Mouse (Mus musculus): Measurements from ENCODE around the gene Gm17268. TPM values are rescaled to one million over a fixed set of nuclear protein-coding genes. Genes with fewer than 3 reads are reported as not detected.

The Gm17268 gene
- polyA plus RNA-seq (2012): not detected in 2 replicates

DNA sequence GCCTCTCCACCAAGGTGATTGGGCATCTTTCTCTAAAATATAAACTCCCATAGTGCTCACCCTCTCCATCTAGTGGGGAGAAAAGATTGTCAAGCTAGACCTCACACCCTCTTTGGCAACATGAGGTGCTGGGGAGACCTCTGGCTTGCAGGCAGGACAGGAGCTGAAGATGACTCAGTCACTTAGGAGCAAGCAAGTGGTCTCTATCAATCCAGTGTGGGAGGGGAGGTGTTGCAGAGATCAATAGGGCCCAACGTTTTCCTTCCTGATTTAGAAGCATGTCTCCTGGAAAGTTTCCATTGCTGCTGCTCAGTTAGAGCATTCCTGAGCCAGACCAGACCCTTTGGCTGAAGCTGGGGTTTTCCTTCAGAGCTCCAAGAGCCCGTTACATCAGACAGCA lies at the start of gene Gm17268:
Gm17268 (minus strand) TSS at position 28 of the 400 bp plus-strand sequence.
- no peak within 1 kb of the TSS for H3K4me3 ChIP-seq (replicated peaks)
- no peak for TF ChIP-seq GATA1 (IDR thresholded peaks at IDR 0.05; ENCODE audit: low read length)
- no peak for TF ChIP-seq TAL1 (IDR thresholded peaks at IDR 0.05; ENCODE audit: low read length)
- H3K36me3 ChIP-seq (ENCODE audit: control insufficient read depth): no peaks in the 10 kb centered on the region
- H3K4me1 ChIP-seq (ENCODE audit: control insufficient read depth): no peaks in the 10 kb centered on the region
- no peaks in the 10 kb centered on the region for H3K27me3 ChIP-seq (ENCODE audit: control insufficient read depth)
- no peaks in the 10 kb centered on the region for H3K9me3 ChIP-seq (ENCODE audit: control insufficient read depth, low read length)

DNA sequence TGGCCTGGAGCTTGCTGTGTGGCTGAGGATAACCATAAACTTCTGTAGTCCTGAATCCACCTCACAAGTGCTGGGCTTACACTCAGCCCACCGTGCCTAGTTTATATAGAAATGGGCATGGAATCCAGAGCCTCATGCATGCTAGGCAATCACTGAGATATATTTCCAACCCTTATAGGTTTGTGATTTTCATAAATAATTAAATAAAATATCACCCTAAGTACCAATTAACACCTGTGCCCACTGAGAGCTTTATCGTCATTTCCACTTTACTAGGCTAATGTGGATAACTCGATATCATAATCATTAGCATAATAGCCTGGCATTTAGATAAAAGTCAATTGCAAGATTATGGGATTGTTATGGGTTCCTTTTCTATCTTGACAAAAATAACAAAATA lies 46.0 kb upstream of the Gm17268 start:
- no peaks in the 10 kb centered on the region for H3K9me3 ChIP-seq (ENCODE audit: control insufficient read depth, low read length)
- H3K36me3 ChIP-seq (ENCODE audit: control insufficient read depth): no peaks in the 10 kb centered on the region
- no peaks in the 10 kb centered on the region for H3K4me1 ChIP-seq (ENCODE audit: control insufficient read depth)
- TF ChIP-seq TAL1 (IDR thresholded peaks at IDR 0.05; ENCODE audit: low read length) (no peak), GATA1 (IDR thresholded peaks at IDR 0.05; ENCODE audit: low read length) (no peak)
- H3K4me3 ChIP-seq (replicated peaks): no peak overlapping the region
- H3K27me3 ChIP-seq (ENCODE audit: control insufficient read depth): no peaks in the 10 kb centered on the region

DNA sequence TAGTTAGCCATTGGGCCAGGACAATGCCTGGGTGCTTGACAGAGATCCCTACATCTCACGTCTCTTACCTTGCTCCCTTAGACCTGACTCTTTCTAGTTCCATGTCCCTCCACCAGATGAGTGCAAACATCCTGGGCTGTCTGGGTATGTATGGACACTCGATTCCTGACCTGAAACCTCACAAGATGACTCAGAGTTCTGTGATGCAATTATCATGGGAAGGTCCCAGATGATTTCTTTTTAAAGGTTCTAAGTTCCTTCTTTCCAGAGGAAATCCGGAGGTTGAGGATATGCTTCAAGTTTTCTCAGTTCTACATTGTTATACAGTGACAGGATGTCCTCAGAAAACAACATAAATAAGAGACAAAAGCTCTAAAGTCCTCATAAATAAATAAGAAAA lies 42.5 kb upstream of the Gm17268 start:
- Histone ChIP-seq H3K36me3 (ENCODE audit: control insufficient read depth) (no peaks in the 10 kb centered on the region), H3K27me3 (ENCODE audit: control insufficient read depth) (no peaks in the 10 kb centered on the region), H3K4me1 (ENCODE audit: control insufficient read depth) (no peaks in the 10 kb centered on the region), H3K9me3 (ENCODE audit: control insufficient read depth, low read length) (peaks cover 3% of the 10 kb centered on the region), H3K4me3 (replicated peaks) (no peak overlapping the region)
- no peak for TF ChIP-seq TAL1 (IDR thresholded peaks at IDR 0.05; ENCODE audit: low read length)
- no peak for TF ChIP-seq GATA1 (IDR thresholded peaks at IDR 0.05; ENCODE audit: low read length)

DNA sequence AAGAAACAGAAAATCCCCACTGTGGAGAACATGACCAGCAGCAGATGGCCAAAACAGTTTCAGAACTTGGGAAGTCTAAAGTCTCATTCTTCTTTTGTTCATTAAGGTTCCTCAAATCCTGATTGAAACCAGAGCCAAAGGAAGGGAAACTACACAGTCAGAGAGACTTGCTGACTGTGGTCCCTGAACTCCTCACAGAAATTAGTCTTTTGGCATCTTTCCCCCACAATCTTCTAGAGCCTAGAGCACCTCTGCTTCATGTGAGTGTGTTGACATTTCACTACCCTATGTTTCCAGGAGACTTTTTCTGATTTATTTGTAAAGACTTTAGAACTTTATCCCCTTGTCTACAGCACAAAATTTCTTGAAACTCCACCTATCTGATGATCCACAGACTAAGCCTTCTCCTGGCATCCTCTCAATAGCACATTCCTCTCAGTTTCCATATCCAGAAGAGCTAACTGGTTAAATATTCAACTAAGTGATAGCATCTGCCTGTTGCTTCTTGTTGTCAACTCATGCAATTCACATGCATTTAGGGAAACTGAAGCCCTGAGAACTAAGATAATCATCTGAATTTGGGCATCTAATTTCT lies 39.9 kb upstream of the Gm17268 start:
- no peaks in the 10 kb centered on the region for H3K36me3 ChIP-seq (ENCODE audit: control insufficient read depth)
- H3K27me3 ChIP-seq (ENCODE audit: control insufficient read depth): no peaks in the 10 kb centered on the region
- H3K4me1 ChIP-seq (ENCODE audit: control insufficient read depth): no peaks in the 10 kb centered on the region
- no peak overlapping the region for H3K4me3 ChIP-seq (replicated peaks)
- H3K9me3 ChIP-seq (ENCODE audit: control insufficient read depth, low read length): peaks cover 3% of the 10 kb centered on the region
- TF ChIP-seq TAL1 (IDR thresholded peaks at IDR 0.05; ENCODE audit: low read length): no peak
- TF ChIP-seq GATA1 (IDR thresholded peaks at IDR 0.05; ENCODE audit: low read length): no peak

DNA sequence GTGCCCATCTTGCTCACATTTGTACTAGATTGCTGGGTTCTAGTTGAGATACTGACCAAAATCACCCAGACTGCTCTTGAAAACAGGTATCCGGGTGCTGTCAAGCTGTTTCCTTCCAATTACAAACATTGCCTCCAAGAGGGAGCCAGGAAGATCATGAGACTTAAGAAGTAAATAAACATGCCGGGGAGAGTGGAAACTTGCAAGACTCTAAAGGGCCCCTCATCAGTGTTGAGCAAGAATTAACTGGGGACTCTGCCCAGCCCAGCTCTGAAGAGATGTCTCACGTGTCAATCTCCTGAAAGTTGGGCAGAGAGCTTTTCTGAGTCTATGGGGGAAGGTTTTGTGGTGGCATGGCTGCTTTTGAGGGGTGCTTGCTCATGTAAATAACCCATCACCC lies 38.7 kb upstream of the Gm17268 start:
- H3K4me1 ChIP-seq (ENCODE audit: control insufficient read depth): no peaks in the 10 kb centered on the region
- H3K27me3 ChIP-seq (ENCODE audit: control insufficient read depth): no peaks in the 10 kb centered on the region
- H3K9me3 ChIP-seq (ENCODE audit: control insufficient read depth, low read length): peaks cover 3% of the 10 kb centered on the region
- no peaks in the 10 kb centered on the region for H3K36me3 ChIP-seq (ENCODE audit: control insufficient read depth)
- TF ChIP-seq TAL1 (IDR thresholded peaks at IDR 0.05; ENCODE audit: low read length): no peak
- no peak for TF ChIP-seq GATA1 (IDR thresholded peaks at IDR 0.05; ENCODE audit: low read length)
- H3K4me3 ChIP-seq (replicated peaks): no peak overlapping the region

DNA sequence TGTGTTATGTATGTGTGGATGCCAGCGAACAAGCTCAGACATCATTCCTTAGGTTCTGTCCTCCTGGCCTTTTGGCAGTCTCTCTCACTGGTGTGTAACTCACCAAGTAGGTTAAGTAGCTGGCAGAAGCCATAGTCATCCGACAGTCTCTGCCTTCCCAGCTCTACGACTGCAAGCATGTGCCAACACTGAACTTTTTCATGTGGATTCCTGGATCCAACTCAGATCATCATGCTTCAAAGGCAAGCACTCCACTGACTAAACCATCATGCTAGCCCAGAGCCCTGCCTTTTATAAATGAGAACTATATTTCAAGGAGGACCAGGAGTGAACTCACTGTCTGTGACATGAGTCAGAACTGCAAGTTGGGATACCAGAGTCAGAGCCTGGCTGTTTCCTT lies 35.3 kb upstream of the Gm17268 start:
- no peaks in the 10 kb centered on the region for H3K36me3 ChIP-seq (ENCODE audit: control insufficient read depth)
- TF ChIP-seq TAL1 (IDR thresholded peaks at IDR 0.05; ENCODE audit: low read length) (no peak), GATA1 (IDR thresholded peaks at IDR 0.05; ENCODE audit: low read length) (no peak)
- H3K9me3 ChIP-seq (ENCODE audit: control insufficient read depth, low read length): peaks cover 3% of the 10 kb centered on the region
- H3K4me1 ChIP-seq (ENCODE audit: control insufficient read depth): no peaks in the 10 kb centered on the region
- no peak overlapping the region for H3K4me3 ChIP-seq (replicated peaks)
- H3K27me3 ChIP-seq (ENCODE audit: control insufficient read depth): no peaks in the 10 kb centered on the region

DNA sequence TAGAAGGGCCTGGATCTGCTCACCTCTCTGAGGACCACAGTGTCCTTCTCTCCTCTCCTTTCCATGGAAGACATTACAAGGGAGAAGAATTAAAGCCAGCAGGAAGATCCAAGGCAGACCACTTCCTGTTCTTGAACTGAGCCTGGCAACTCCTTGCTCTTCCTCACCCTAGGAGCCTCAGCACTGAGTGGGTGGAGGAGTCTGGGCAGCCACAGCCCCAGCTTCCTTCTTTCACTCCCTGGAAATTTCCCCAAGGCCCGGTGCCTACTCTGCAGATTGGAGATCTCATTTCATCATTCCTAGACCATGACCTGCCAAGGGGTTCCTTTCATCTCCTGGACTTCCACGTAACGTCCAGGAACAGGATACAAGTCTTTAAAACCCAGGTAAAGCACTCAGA lies 34.6 kb upstream of the Gm17268 start:
- TF ChIP-seq GATA1 (IDR thresholded peaks at IDR 0.05; ENCODE audit: low read length): no peak
- TF ChIP-seq TAL1 (IDR thresholded peaks at IDR 0.05; ENCODE audit: low read length): no peak
- peaks cover 3% of the 10 kb centered on the region for H3K9me3 ChIP-seq (ENCODE audit: control insufficient read depth, low read length)
- H3K4me1 ChIP-seq (ENCODE audit: control insufficient read depth): no peaks in the 10 kb centered on the region
- no peaks in the 10 kb centered on the region for H3K27me3 ChIP-seq (ENCODE audit: control insufficient read depth)
- H3K36me3 ChIP-seq (ENCODE audit: control insufficient read depth): no peaks in the 10 kb centered on the region
- no peak overlapping the region for H3K4me3 ChIP-seq (replicated peaks)

DNA sequence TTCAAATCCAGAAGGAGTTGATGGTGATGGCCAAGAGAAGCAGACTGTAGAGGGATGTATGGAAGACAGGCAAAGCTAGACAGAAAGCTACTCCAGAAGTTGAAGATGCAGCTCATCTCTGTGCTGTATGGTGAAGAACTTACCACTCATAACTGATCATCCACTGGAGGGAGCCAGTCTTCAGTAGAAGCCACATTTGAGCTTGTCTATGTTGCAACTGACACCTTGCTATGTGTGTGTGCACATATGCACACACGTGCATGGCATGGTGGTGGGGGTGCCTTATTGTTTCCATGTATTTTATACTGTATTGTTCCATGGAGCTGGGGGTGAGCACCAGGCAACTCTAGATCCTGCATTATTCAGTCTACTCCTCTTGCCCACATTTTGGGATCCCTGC lies 34.0 kb upstream of the Gm17268 start:
- H3K36me3 ChIP-seq (ENCODE audit: control insufficient read depth): no peaks in the 10 kb centered on the region
- no peak for TF ChIP-seq GATA1 (IDR thresholded peaks at IDR 0.05; ENCODE audit: low read length)
- no peak for TF ChIP-seq TAL1 (IDR thresholded peaks at IDR 0.05; ENCODE audit: low read length)
- H3K9me3 ChIP-seq (ENCODE audit: control insufficient read depth, low read length): peaks cover 3% of the 10 kb centered on the region
- no peaks in the 10 kb centered on the region for H3K4me1 ChIP-seq (ENCODE audit: control insufficient read depth)
- no peak overlapping the region for H3K4me3 ChIP-seq (replicated peaks)
- H3K27me3 ChIP-seq (ENCODE audit: control insufficient read depth): no peaks in the 10 kb centered on the region

DNA sequence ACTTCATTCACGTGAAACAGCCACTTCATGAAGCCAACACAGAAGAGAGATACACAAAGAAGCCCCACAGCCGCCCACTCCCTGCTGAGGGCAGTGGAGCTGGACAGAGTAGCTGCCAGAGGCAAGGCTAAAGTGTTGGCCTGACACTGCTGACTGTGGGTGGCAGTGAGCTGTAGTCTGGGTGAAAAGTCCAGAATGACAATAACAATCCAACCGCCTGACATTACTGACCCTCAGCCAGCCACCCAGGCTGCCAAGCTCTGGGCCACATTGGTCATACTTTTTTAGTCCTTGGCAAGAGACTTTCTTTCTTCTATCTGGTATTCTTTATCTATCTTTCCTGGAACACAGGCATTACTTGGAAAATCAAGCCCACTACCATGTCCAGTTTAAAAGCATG lies 32.7 kb upstream of the Gm17268 start:
- Histone ChIP-seq H3K9me3 (ENCODE audit: control insufficient read depth, low read length) (peaks cover 3% of the 10 kb centered on the region; the same call in 1 of the 2 replicates), H3K4me1 (ENCODE audit: control insufficient read depth) (no peaks in the 10 kb centered on the region), H3K4me3 (replicated peaks) (no peak overlapping the region), H3K27me3 (ENCODE audit: control insufficient read depth) (no peaks in the 10 kb centered on the region), H3K36me3 (ENCODE audit: control insufficient read depth) (no peaks in the 10 kb centered on the region)
- TF ChIP-seq TAL1 (IDR thresholded peaks at IDR 0.05; ENCODE audit: low read length) (no peak), GATA1 (IDR thresholded peaks at IDR 0.05; ENCODE audit: low read length) (no peak)
